Mouse (Mus musculus): ENCODE results near the gene Mlph.

- TF ChIP-seq CTCF (IDR thresholded peaks at IDR 0.05; ENCODE audit: low read depth, low read length) (no peak), GATA1 (IDR thresholded peaks at IDR 0.05; ENCODE audit: borderline replicate concordance, low read length) (no peak), POLR2AphosphoS5 (IDR thresholded peaks at IDR 0.05; ENCODE audit: insufficient replicate concordance, low read depth, low read length) (no peak)
Measured at GRCm38 (mm10) chr1:90875961-90876360, 38.9 kb upstream of the Mlph start.

All from G1E (cell line).